23 mouse cellular contexts compared by ENCODE assay signal in the genomic region with DNA sequence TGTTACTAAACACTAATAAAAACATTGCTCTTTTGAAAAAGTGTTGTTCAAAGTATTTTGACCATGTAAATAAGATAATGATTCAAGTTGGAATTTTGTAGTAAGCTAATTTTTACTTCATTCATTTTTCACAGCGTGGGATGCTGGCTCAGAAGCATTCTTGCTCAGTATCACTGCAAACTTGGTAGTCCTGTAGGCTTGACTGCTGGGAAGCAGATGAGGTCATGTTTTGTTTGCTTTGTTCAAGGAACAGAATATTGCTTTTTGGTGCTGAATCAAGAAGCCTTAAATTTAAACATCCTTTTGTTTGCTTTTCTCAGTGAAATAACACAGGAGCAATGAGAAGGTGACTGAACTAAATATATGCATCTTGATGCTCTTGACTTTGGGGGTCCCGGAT.
"Had no signal": no experiment of that assay in that cellular context is flagged by ENCODE, and none has a peak within 500 bp of the region (broad histone marks: within the 10 kb centered on the region; RNA-seq: fewer than 3 reads in every experiment).

No protein-coding gene starts in this region.

- DNase-seq: forebrain, postnatal 0 days; gastrocnemius, postnatal 14 days; gastrocnemius, postnatal 36 days; heart, adult 11 months; heart, adult 2 months; heart, postnatal 36 days; kidney, adult 11 months; kidney, adult 8-10 months; kidney, postnatal 14 days; kidney, postnatal 36 days; layer of hippocampus, adult 9-11 months; layer of hippocampus, postnatal 36 days; left cerebral cortex, postnatal 4 days had no signal

- H3K36me3 ChIP-seq: hindbrain, embryonic 13.5 days; hindbrain, embryonic 15.5 days; limb, embryonic 13.5 days; limb, embryonic 15.5 days; liver, embryonic 12.5 days had no signal

- H3K4me1 ChIP-seq: limb, embryonic 15.5 days; liver, embryonic 12.5 days had no signal

- H3K4me2 ChIP-seq: heart, embryonic 11.5 days; hindbrain, embryonic 13.5 days; hindbrain, embryonic 15.5 days; limb, embryonic 13.5 days; limb, embryonic 15.5 days; liver, embryonic 12.5 days had no signal

- H3K9ac ChIP-seq: forebrain, postnatal 0 days; hindbrain, embryonic 13.5 days; hindbrain, embryonic 15.5 days; limb, embryonic 13.5 days; limb, embryonic 15.5 days; liver, embryonic 12.5 days; liver, embryonic 14.5 days had no signal

- H3K9me3 ChIP-seq: hindbrain, embryonic 13.5 days; hindbrain, embryonic 15.5 days; limb, embryonic 13.5 days; limb, embryonic 15.5 days; liver, embryonic 12.5 days had no signal

- ATAC-seq: forebrain, postnatal 0 days; hindbrain, postnatal 0 days; intestine, embryonic 16.5 days; liver, embryonic 12.5 days had no signal

- H3K4me3 ChIP-seq: heart, adult 2 months; hindbrain, embryonic 13.5 days; hindbrain, embryonic 15.5 days; limb, embryonic 13.5 days; limb, embryonic 15.5 days; liver, embryonic 12.5 days had no signal

- H3K27me3 ChIP-seq: hindbrain, embryonic 13.5 days; hindbrain, embryonic 15.5 days; limb, embryonic 13.5 days; limb, embryonic 15.5 days; liver, embryonic 12.5 days had no signal

- H3K27ac ChIP-seq: heart, adult 2 months; hindbrain, embryonic 13.5 days; hindbrain, embryonic 15.5 days; hindbrain, postnatal 0 days; kidney, postnatal 0 days; limb, embryonic 13.5 days; limb, embryonic 15.5 days; liver, embryonic 12.5 days; liver, embryonic 14.5 days had no signal
